In the genomic region with DNA sequence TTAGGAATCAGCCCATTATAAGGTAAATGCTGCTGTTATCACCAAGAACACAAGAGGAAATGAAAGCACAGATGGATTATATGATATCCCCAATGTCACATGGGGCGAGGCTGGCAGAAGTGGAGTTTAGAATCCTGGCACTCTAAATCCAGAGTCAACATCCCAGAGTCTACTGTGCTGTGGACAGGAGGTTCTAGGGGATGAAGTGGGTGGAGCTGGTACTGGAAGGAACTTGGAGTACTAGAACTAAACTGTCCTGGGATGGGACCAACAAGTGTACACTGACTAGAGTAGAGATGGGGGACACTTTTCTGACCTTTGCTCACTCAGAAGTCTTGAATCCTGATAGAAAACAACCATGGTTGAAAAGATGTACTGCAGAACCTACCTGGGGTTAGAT, we compare ENCODE assay signal across 21 mouse cellular contexts. TPM values are rescaled to one million over a fixed set of nuclear protein-coding genes. Genes with fewer than 3 reads are reported as not detected.
"Had no signal": no experiment of that assay in that cellular context is flagged by ENCODE, and none has a peak within 500 bp of the region (broad histone marks: within the 10 kb centered on the region; RNA-seq: fewer than 3 reads in every experiment).

No protein-coding gene starts in this region.

- H3K4me3 ChIP-seq: limb, embryonic 13.5 days; liver, embryonic 15.5 days; midbrain, embryonic 13.5 days; neural tube, embryonic 12.5 days; neural tube, embryonic 15.5 days; stomach, embryonic 15.5 days had no signal

- H3K9me3 ChIP-seq: limb, embryonic 13.5 days; liver, embryonic 15.5 days; midbrain, embryonic 13.5 days; neural tube, embryonic 12.5 days; neural tube, embryonic 15.5 days; stomach, embryonic 15.5 days had no signal

- H3K4me2 ChIP-seq: limb, embryonic 13.5 days; liver, embryonic 15.5 days; midbrain, embryonic 13.5 days; neural tube, embryonic 12.5 days; neural tube, embryonic 15.5 days; stomach, embryonic 15.5 days had no signal

- H3K36me3 ChIP-seq: limb, embryonic 13.5 days; liver, embryonic 15.5 days; midbrain, embryonic 13.5 days; neural tube, embryonic 12.5 days; neural tube, embryonic 15.5 days; stomach, embryonic 15.5 days had no signal

- H3K27ac ChIP-seq: liver, embryonic 15.5 days; midbrain, embryonic 13.5 days; neural tube, embryonic 12.5 days; neural tube, embryonic 15.5 days; stomach, embryonic 15.5 days had no signal

- H3K9ac ChIP-seq: limb, embryonic 13.5 days; liver, embryonic 15.5 days; midbrain, embryonic 13.5 days; neural tube, embryonic 12.5 days; neural tube, embryonic 15.5 days; stomach, embryonic 15.5 days had no signal

- DNase-seq: kidney, adult 18-20 months; kidney, adult 9 months; kidney, postnatal 14 days; kidney, postnatal 4 days; left cerebral cortex, postnatal 4 days; liver; lung, adult 2 months; lung, postnatal 14 days; lung, postnatal 4 days; right cerebral cortex, adult 18-20 months; right cerebral cortex, postnatal 25 days; spleen, adult 18-20 months; thymus, postnatal 25 days had no signal

- H3K27me3 ChIP-seq: limb, embryonic 13.5 days; liver, embryonic 15.5 days; midbrain, embryonic 13.5 days; neural tube, embryonic 12.5 days; neural tube, embryonic 15.5 days; stomach, embryonic 15.5 days had no signal

- H3K4me1 ChIP-seq: liver, embryonic 15.5 days had no signal

- ATAC-seq: intestine, embryonic 16.5 days; midbrain, embryonic 13.5 days had no signal

RNA-seq across cellular contexts. Expression of a gene that starts 38.7 kb away (rescaled TPM):
- total RNA-seq: megakaryocyte progenitor cell, adult 5-6 weeks had no signal
